Mouse (Mus musculus) testis, adult 2 months (tissue): Measurements from ENCODE around the gene Ccl9.

Experiments
- CTCF ChIP-seq: fragments of 200-500 bp; IDR thresholded peaks from 2 replicates; pipeline ENCODE4 v1.5.1; 2012; ENCODE audit warnings: low read depth, mild to moderate bottlenecking, inconsistent platforms, low read length, moderate library complexity; ENCODE audit not compliant: control insufficient read depth, insufficient read depth, insufficient replicate concordance
- POLR2A ChIP-seq: fragments of 200-500 bp; IDR thresholded peaks from 2 replicates; pipeline ENCODE4 v1.6.1; 2012; ENCODE audit warnings: low read depth, mild to moderate bottlenecking, inconsistent platforms, low read length, moderate library complexity; ENCODE audit not compliant: control insufficient read depth

DNA sequence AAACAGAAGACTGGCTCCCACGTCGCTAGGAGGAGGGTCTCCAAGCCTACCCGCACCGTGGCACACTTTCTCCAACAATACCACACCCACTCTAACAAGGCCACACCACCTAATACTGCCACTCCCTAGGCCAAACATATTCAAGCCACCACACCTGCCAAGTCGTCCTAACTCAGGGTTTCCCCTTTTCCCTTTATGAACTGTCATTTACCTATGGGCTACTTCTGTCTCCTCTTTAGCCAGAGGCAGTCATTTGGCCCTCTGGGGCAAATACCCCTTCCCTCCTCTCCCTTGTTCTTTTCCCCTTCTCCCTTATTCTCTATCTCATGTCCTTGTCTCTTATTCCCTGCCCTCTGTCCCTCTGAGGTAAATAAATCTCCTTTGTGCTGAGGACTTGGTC is 26.8 kb downstream of the Ccl9 start:
- TF ChIP-seq CTCF = no peak
- TF ChIP-seq POLR2A = no peak
